1 mouse cellular context compared by ENCODE assay signal in the genomic region with DNA sequence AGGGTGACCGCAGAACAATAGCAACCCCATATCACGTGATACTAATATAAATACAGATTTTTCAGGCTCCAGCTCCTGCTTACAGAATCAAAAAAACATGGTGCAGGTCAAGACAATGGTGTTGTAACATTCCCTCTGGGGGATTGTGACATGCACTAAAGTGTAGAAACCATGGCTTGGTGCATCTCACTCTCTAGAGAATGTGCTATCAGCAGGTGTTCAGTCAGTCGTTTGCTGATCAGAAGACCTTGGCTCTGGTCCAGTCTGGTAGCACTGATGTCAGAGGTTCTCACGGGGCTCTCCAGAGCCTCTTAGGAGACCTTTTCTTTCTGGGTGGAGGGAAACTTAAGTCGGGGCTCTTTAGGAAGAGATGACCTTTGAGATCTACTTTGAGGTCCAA.
TF ChIP-seq lines count a peak whose summit lies in the region.

No protein-coding gene starts in this region.

TF ChIP-seq in MEL, 35 proteins besides CTCF, POLR2A, EP300 and RAD21 (continued from another document):
- TF ChIP-seq MXI1 (IDR thresholded peaks at IDR 0.05; ENCODE audit: low read depth, low read length) (no peak), RCOR1 (IDR thresholded peaks at IDR 0.05; ENCODE audit: low read depth, low read length) (no peak), TCF12 (IDR thresholded peaks at IDR 0.05; ENCODE audit: low read depth, low read length) (peak; percentile 37; the same call in 1 of the 2 replicates), ETS1 (IDR thresholded peaks at IDR 0.05; ENCODE audit: low read depth, low read length) (peak; percentile 81), SIN3A (IDR thresholded peaks at IDR 0.05; ENCODE audit: low read length) (0 out of 2 replicates have a peak, but pooled peaks have one; percentile 15), ZMIZ1 (IDR thresholded peaks at IDR 0.05; ENCODE audit: low read depth, low read length) (no peak)
